ENCODE assay signal across 15 mouse cellular contexts in the genomic region with DNA sequence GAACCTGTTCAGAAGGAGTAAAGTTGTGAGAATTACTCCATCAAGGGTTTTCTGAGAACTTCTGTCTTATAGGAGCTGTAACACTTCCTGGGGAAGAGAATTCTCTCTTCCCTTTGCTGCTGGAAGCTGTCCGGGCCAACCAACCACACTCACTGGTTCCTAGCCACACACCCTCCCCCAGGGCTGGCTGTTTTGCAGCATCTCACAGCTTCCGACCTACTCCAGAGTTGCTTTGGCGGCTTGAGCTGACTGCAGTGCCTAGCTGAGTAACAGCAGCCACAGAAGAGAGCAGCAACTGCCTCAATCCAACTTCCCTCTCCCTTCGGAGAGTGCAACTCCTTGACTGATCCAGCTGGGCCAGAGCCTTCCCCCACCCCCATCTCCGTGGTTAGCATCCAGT.
DNase-seq lines count a peak whose midpoint lies in the region; ATAC-seq and TF ChIP-seq lines count a peak whose summit lies in the region.
"Had no signal": no experiment of that assay in that cellular context is flagged by ENCODE, and none has a peak within 500 bp of the region (broad histone marks: within the 10 kb centered on the region; RNA-seq: fewer than 3 reads in every experiment).

No protein-coding gene starts in this region.

- H3K27ac ChIP-seq in forebrain, postnatal 0 days (ENCODE audit: low read depth, low read length), result no peak overlapping the region
- H3K27ac ChIP-seq in forebrain, embryonic 10.5 days, result no peak overlapping the region
- no peak overlapping the region for H3K27ac ChIP-seq in kidney, embryonic 15.5 days
- H3K27ac ChIP-seq: intestine, embryonic 15.5 days; liver, embryonic 14.5 days had no signal

- no peak overlapping the region for H3K9ac ChIP-seq in forebrain, postnatal 0 days
- H3K9ac ChIP-seq in kidney, embryonic 15.5 days, result no peak overlapping the region
- H3K9ac ChIP-seq: intestine, embryonic 15.5 days; liver, embryonic 14.5 days had no signal

- H3K4me3 ChIP-seq in forebrain, postnatal 0 days (ENCODE audit: low read depth, low read length), result no peak overlapping the region
- H3K4me3 ChIP-seq in forebrain, embryonic 10.5 days, result no peak overlapping the region
- no peak overlapping the region for H3K4me3 ChIP-seq in kidney, embryonic 15.5 days (replicated peaks)
- H3K4me3 ChIP-seq: intestine, embryonic 15.5 days; megakaryocyte, embryonic 14.5 days; myocyte had no signal

- 37% methylated on average over 5 of the region's 5 CpGs for WGBS in forebrain, postnatal 0 days
- WGBS in forebrain, embryonic 10.5 days, result 40% methylated on average over 5 of the region's 5 CpGs
- WGBS in kidney, embryonic 15.5 days, result 36% methylated on average over 5 of the region's 5 CpGs

- H3K9me3 ChIP-seq in forebrain, postnatal 0 days (ENCODE audit: low read length), result no peaks in the 10 kb centered on the region
- no peaks in the 10 kb centered on the region for H3K9me3 ChIP-seq in forebrain, embryonic 10.5 days
- H3K9me3 ChIP-seq in kidney, embryonic 15.5 days (replicated peaks), result 0 out of 2 replicates have a peak, but pooled peaks cover 3% of the 10 kb centered on the region
- H3K9me3 ChIP-seq: intestine, embryonic 15.5 days had no signal

- DNase-seq in forebrain, postnatal 0 days, result peak; percentile 4
- DNase-seq in forebrain, embryonic 10.5 days (ENCODE audit: extremely low spot score, low spot score), result no peak
- DNase-seq in kidney, postnatal 4 days, result peak; percentile 34 to 47
- peak; percentile 25 to 42 for DNase-seq in spleen, postnatal 36 days (ENCODE audit: low spot score in 2 of 2)
- no peak for DNase-seq in spleen, adult 12 weeks (ENCODE audit: low spot score)
- DNase-seq in thymus, postnatal 36 days, result peak; percentile 9 to 30
- DNase-seq in embryo, embryonic 11 days, result no peak
- DNase-seq: adrenal gland, postnatal 36 days; cerebellum, adult 18-20 months; heart, postnatal 36 days had no signal

- H3K36me3 ChIP-seq in forebrain, postnatal 0 days (ENCODE audit: insufficient read depth), result no peaks in the 10 kb centered on the region
- H3K36me3 ChIP-seq in forebrain, embryonic 10.5 days (replicated peaks), result no peaks in the 10 kb centered on the region
- no peaks in the 10 kb centered on the region for H3K36me3 ChIP-seq in kidney, embryonic 15.5 days
- H3K36me3 ChIP-seq: intestine, embryonic 15.5 days had no signal

- no peak for TF ChIP-seq CTCF in forebrain, postnatal 0 days (IDR thresholded peaks at IDR 0.05; ENCODE audit: low read depth)

- H3K4me1 ChIP-seq in forebrain, postnatal 0 days (ENCODE audit: insufficient read depth), result no peaks in the 10 kb centered on the region
- 0 out of 2 replicates have a peak, but pooled peaks cover 5% of the 10 kb centered on the region for H3K4me1 ChIP-seq in forebrain, embryonic 10.5 days
- H3K4me1 ChIP-seq in kidney, embryonic 15.5 days, result peaks cover 7% of the 10 kb centered on the region
- H3K4me1 ChIP-seq: intestine, embryonic 15.5 days had no signal

- H3K4me2 ChIP-seq in forebrain, postnatal 0 days (ENCODE audit: low read depth), result no peak overlapping the region
- H3K4me2 ChIP-seq in kidney, embryonic 15.5 days, result no peak overlapping the region
- H3K4me2 ChIP-seq: intestine, embryonic 15.5 days had no signal

- ATAC-seq in forebrain, postnatal 0 days, result peak; percentile 34; the same call in 1 of the 2 replicates
- ATAC-seq in kidney, embryonic 15.5 days (replicated peaks; ENCODE audit: low FRiP score), result no peak
- ATAC-seq: intestine, embryonic 15.5 days had no signal

- H3K27me3 ChIP-seq in forebrain, postnatal 0 days (ENCODE audit: insufficient read depth, low read length), result no peaks in the 10 kb centered on the region
- H3K27me3 ChIP-seq in forebrain, embryonic 10.5 days (ENCODE audit: poor library complexity, severe bottlenecking), result no peaks in the 10 kb centered on the region
- no peaks in the 10 kb centered on the region for H3K27me3 ChIP-seq in kidney, embryonic 15.5 days
- H3K27me3 ChIP-seq: intestine, embryonic 15.5 days; megakaryocyte, embryonic 14.5 days had no signal

Comparison
In these comparisons a context has a peak if more than half of its experiments do, and no peak if none do; other contexts are left out.
1. DNase-seq: peak in forebrain, postnatal 0 days (single experiment), kidney, postnatal 4 days (2 of 2), spleen, postnatal 36 days (2 of 2) and thymus, postnatal 36 days (2 of 2); none in forebrain, embryonic 10.5 days (single experiment), spleen, adult 12 weeks (single experiment) and embryo, embryonic 11 days (single experiment).